Mouse (Mus musculus): ENCODE data around the gene Dnajb13. TPM values are rescaled to one million over a fixed set of nuclear protein-coding genes. Genes with fewer than 3 reads are reported as not detected.

Dnajb13 gene
- polyA plus RNA-seq, 1 experiment from 2014 or later, result 2.1 TPM

- under 1% methylated on average over 33 of the region's 33 CpGs for WGBS
- Histone ChIP-seq H3K4me2 (peak within 1 kb of the TSS; percentile 67), H3K27ac (peak within 1 kb of the TSS; percentile 87), H3K4me1 (peaks cover 11% of the 10 kb centered on the region), H3K36me3 (ENCODE audit: poor library complexity, severe bottlenecking) (peaks cover 15% of the 10 kb centered on the region), H3K9ac (peak within 1 kb of the TSS; percentile 83), H3K9me3 (replicated peaks) (no peaks in the 10 kb centered on the region), H3K4me3 (peak within 1 kb of the TSS; percentile 71), H3K27me3 (no peaks in the 10 kb centered on the region)
- peak; percentile 100 for ATAC-seq
These were observed 22.2 kb upstream of the Dnajb13 start, which contains the start of gene Coa4 for GRCm38 (mm10) chr7:100536804-100537518. TSS of gene Coa4 (plus strand) at chr7:100537071.

GRCm38 (mm10) chr7:100535831-100536230, 21.1 kb upstream of the Dnajb13 start:
- Histone ChIP-seq H3K27me3 (no peaks in the 10 kb centered on the region), H3K9me3 (replicated peaks) (no peaks in the 10 kb centered on the region), H3K4me2 (peak overlapping the region; percentile 67; the same call in 1 of the 2 replicates), H3K36me3 (ENCODE audit: poor library complexity, severe bottlenecking) (peaks cover 15% of the 10 kb centered on the region), H3K4me1 (peaks cover 11% of the 10 kb centered on the region), H3K9ac (no peak overlapping the region), H3K4me3 (peak overlapping the region; percentile 71; the same call in 1 of the 2 replicates), H3K27ac (no peak overlapping the region)
- 83% methylated on average over 2 of the region's 2 CpGs for WGBS
- ATAC-seq, result no peak

- Histone ChIP-seq H3K27me3 (no peaks in the 10 kb centered on the region), H3K4me3 (no peak overlapping the region), H3K4me1 (peaks cover 11% of the 10 kb centered on the region), H3K36me3 (ENCODE audit: poor library complexity, severe bottlenecking) (peaks cover 6% of the 10 kb centered on the region), H3K9ac (no peak overlapping the region), H3K4me2 (no peak overlapping the region), H3K9me3 (replicated peaks) (no peaks in the 10 kb centered on the region), H3K27ac (no peak overlapping the region)
- 80% methylated on average over 3 of the region's 3 CpGs for WGBS
- ATAC-seq, result no peak
These were observed 19.5 kb upstream of the Dnajb13 start for GRCm38 (mm10) chr7:100534216-100534615.

GRCm38 (mm10) chr7:100533503-100533902, 18.7 kb upstream of the Dnajb13 start:
- WGBS, result 84% methylated on average over 2 of the region's 2 CpGs
- H3K4me3 ChIP-seq, result no peak overlapping the region
- H3K9me3 ChIP-seq (replicated peaks), result no peaks in the 10 kb centered on the region
- H3K27ac ChIP-seq, result no peak overlapping the region
- H3K27me3 ChIP-seq, result no peaks in the 10 kb centered on the region
- H3K9ac ChIP-seq, result no peak overlapping the region
- no peak overlapping the region for H3K4me2 ChIP-seq
- no peaks in the 10 kb centered on the region for H3K36me3 ChIP-seq (ENCODE audit: poor library complexity, severe bottlenecking)
- H3K4me1 ChIP-seq, result peaks cover 11% of the 10 kb centered on the region
- ATAC-seq, result no peak

- H3K27me3 ChIP-seq, result no peaks in the 10 kb centered on the region
- no peak overlapping the region for H3K4me2 ChIP-seq
- ATAC-seq, result no peak
- H3K27ac ChIP-seq, result no peak overlapping the region
- H3K9me3 ChIP-seq (replicated peaks), result no peaks in the 10 kb centered on the region
- H3K4me1 ChIP-seq, result no peaks in the 10 kb centered on the region
- WGBS, result 96% methylated on average over 5 of the region's 5 CpGs
- no peak overlapping the region for H3K4me3 ChIP-seq
- no peaks in the 10 kb centered on the region for H3K36me3 ChIP-seq (ENCODE audit: poor library complexity, severe bottlenecking)
- H3K9ac ChIP-seq, result no peak overlapping the region
These were observed 16.0 kb upstream of the Dnajb13 start for GRCm38 (mm10) chr7:100530766-100531165.

DNA sequence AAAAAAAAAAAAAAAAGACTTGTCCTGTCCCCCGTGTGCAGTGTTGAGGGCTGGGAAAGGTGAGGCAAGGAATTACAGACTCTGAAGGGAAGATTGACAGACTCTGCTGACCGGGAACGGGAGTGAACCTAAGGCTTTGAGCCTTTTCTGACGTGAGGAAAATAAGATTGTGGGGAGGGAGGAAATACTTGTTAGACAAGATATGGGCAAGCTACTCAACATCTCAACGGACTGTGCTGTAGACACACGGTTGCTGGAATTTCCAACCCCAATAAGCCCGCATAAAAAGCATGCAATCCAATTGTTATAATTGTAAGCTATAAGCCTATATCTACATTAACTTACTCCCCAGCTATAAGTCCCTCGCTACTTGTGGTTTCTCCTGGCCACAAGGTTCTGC, 9.9 kb upstream of the Dnajb13 start:
- WGBS, result 79% methylated on average over 8 of the region's 8 CpGs
- Histone ChIP-seq H3K9ac (no peak overlapping the region), H3K27me3 (no peaks in the 10 kb centered on the region), H3K4me3 (no peak overlapping the region), H3K27ac (no peak overlapping the region), H3K36me3 (ENCODE audit: poor library complexity, severe bottlenecking) (no peaks in the 10 kb centered on the region), H3K9me3 (replicated peaks) (no peaks in the 10 kb centered on the region), H3K4me2 (no peak overlapping the region), H3K4me1 (no peaks in the 10 kb centered on the region)
- ATAC-seq, result no peak

DNA sequence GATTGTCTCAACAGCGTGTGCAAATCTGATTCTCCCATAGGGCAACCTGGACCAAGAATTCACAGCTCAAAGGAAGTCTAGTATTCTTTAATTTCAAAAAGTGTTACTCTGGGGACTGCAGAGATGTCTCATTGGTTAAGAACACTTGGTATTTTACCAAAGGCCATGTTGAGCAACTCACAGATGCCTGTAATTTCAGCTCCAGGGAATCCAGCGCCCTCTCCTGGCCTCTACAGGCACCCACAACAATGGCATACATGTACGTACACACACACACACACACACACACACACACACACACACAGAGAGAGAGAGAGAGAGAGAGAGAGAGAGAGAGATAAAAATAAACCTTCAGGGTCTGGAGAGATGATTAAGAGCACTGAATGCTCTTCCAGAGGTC, 7.5 kb upstream of the Dnajb13 start:
- WGBS, result 68% methylated on average over 3 of the region's 3 CpGs

GRCm38 (mm10) chr7:100520663-100521285, 6.0 kb upstream of the Dnajb13 start:
- peak; percentile 41; the same call in 1 of the 2 replicates for ATAC-seq
- Histone ChIP-seq H3K4me1 (no peaks in the 10 kb centered on the region), H3K9me3 (replicated peaks) (no peaks in the 10 kb centered on the region), H3K4me3 (no peak overlapping the region), H3K36me3 (ENCODE audit: poor library complexity, severe bottlenecking) (no peaks in the 10 kb centered on the region), H3K27me3 (no peaks in the 10 kb centered on the region), H3K27ac (no peak overlapping the region), H3K9ac (no peak overlapping the region), H3K4me2 (no peak overlapping the region)
- 24% methylated on average over 10 of the region's 10 CpGs for WGBS

More for the DNA sequence above, 7.5 kb upstream of the Dnajb13 start:
- H3K9me3 ChIP-seq (replicated peaks), result no peaks in the 10 kb centered on the region
- H3K27ac ChIP-seq, result no peak overlapping the region
- no peak overlapping the region for H3K4me2 ChIP-seq
- H3K36me3 ChIP-seq (ENCODE audit: poor library complexity, severe bottlenecking), result no peaks in the 10 kb centered on the region
- H3K9ac ChIP-seq, result no peak overlapping the region
- no peaks in the 10 kb centered on the region for H3K27me3 ChIP-seq
- no peak overlapping the region for H3K4me3 ChIP-seq
- no peak for ATAC-seq
- H3K4me1 ChIP-seq, result no peaks in the 10 kb centered on the region

- Histone ChIP-seq H3K4me1 (no peaks in the 10 kb centered on the region), H3K27me3 (no peaks in the 10 kb centered on the region), H3K4me3 (no peak overlapping the region), H3K27ac (no peak overlapping the region), H3K36me3 (ENCODE audit: poor library complexity, severe bottlenecking) (no peaks in the 10 kb centered on the region), H3K9ac (no peak overlapping the region), H3K9me3 (replicated peaks) (no peaks in the 10 kb centered on the region), H3K4me2 (no peak overlapping the region)
- 66% methylated on average over 7 of the region's 7 CpGs for WGBS
- 0 out of 2 replicates have a peak, but pooled peaks have one; percentile 13 for ATAC-seq
These were observed 5.4 kb upstream of the Dnajb13 start for GRCm38 (mm10) chr7:100520204-100520603.

- ATAC-seq, result no peak
- Histone ChIP-seq H3K4me2 (no peak overlapping the region), H3K36me3 (ENCODE audit: poor library complexity, severe bottlenecking) (no peaks in the 10 kb centered on the region), H3K27ac (no peak overlapping the region), H3K27me3 (no peaks in the 10 kb centered on the region), H3K9ac (no peak overlapping the region), H3K4me3 (no peak overlapping the region), H3K4me1 (no peaks in the 10 kb centered on the region), H3K9me3 (replicated peaks) (no peaks in the 10 kb centered on the region)
- WGBS, result 86% methylated on average over 8 of the region's 8 CpGs
These were observed 3.2 kb downstream of the Dnajb13 start for GRCm38 (mm10) chr7:100511602-100512001.

DNA sequence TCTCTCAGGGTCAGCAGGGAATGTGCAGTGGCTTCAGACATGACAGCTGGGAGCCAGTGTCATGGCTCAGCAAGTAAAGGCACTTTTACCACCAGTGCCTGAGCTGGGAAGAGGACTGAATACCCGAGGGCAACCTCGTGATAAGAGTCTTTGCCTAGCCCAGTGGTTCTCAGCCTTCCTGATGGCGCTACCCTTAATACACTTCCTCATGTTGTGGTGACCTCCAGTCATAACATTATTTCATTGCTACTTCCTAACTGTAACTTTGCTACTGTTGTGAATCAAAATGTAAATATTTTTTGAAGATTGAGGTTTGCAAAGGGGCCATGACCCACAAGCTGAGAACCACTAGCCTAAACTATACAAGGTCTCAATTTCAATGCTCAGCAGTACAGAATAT, 6.1 kb downstream of the Dnajb13 start:
- no peaks in the 10 kb centered on the region for H3K36me3 ChIP-seq (ENCODE audit: poor library complexity, severe bottlenecking)
- H3K4me1 ChIP-seq, result no peaks in the 10 kb centered on the region
- no peak for ATAC-seq
- no peak overlapping the region for H3K4me3 ChIP-seq
- H3K9me3 ChIP-seq (replicated peaks), result no peaks in the 10 kb centered on the region
- H3K27me3 ChIP-seq, result no peaks in the 10 kb centered on the region
- H3K27ac ChIP-seq, result no peak overlapping the region
- 85% methylated on average over 3 of the region's 3 CpGs for WGBS
- H3K9ac ChIP-seq, result no peak overlapping the region
- H3K4me2 ChIP-seq, result no peak overlapping the region

GRCm38 (mm10) chr7:100506494-100506893, 8.3 kb downstream of the Dnajb13 start:
- Histone ChIP-seq H3K27me3 (no peaks in the 10 kb centered on the region), H3K9ac (no peak overlapping the region), H3K27ac (no peak overlapping the region), H3K36me3 (ENCODE audit: poor library complexity, severe bottlenecking) (no peaks in the 10 kb centered on the region), H3K4me3 (no peak overlapping the region), H3K4me2 (no peak overlapping the region), H3K4me1 (no peaks in the 10 kb centered on the region), H3K9me3 (replicated peaks) (no peaks in the 10 kb centered on the region)
- ATAC-seq, result no peak
- 71% methylated on average over 4 of the region's 4 CpGs for WGBS
